Mouse (Mus musculus) E14TG2a.4 (cell line): Measurements from ENCODE around the gene Morc4.

Experiments used
- CTCF ChIP-seq: conservative IDR thresholded peaks from 2 replicates; pipeline ENCODE4 v1.5.1; 2014; ENCODE audit warnings: low read length
- NANOG ChIP-seq: IDR thresholded peaks from 2 replicates; pipeline ENCODE4 v1.6.1; 2014; ENCODE audit warnings: borderline replicate concordance, low read length, mixed read lengths

GRCm38 (mm10) chrX:139799953-139800352, 71.5 kb downstream of the Morc4 start:
- TF ChIP-seq CTCF (no peak), NANOG (no peak)
